Mouse (Mus musculus) limb, embryonic 13.5 days (tissue): Measurements from ENCODE around the gene P4ha2. TPM values are rescaled to one million over a fixed set of nuclear protein-coding genes. Genes with fewer than 3 reads are reported as not detected.

ENCODE experiments used
- ATAC-seq: fragments of 200-750 bp; cut with Nextera tagmentation; 2 replicates; pipeline ENCODE4 v1.8.0; 2017; ENCODE audit warnings: low read depth, moderate number of reproducible peaks, moderate TSS enrichment; ENCODE audit not compliant: low FRiP score
- H3K27ac ChIP-seq: fragments of 300-500 bp; sonication (generic); 2 replicates; pipeline ENCODE4 v1.5.1; 2015; ENCODE audit warnings: inconsistent platforms, mild to moderate bottlenecking, moderate library complexity
- H3K27me3 ChIP-seq: fragments of 300-500 bp; sonication (generic); 2 replicates; pipeline ENCODE4 v1.6.1; 2015; ENCODE audit warnings: mild to moderate bottlenecking, inconsistent platforms
- H3K36me3 ChIP-seq: fragments of 300-500 bp; sonication (generic); 2 replicates; pipeline ENCODE4 v1.6.1; 2015; ENCODE audit warnings: inconsistent platforms, mild to moderate bottlenecking, moderate library complexity
- H3K4me1 ChIP-seq: fragments of 300-500 bp; sonication (generic); 2 replicates; pipeline ENCODE4 v1.6.1; 2015; ENCODE audit warnings: inconsistent platforms
- H3K4me2 ChIP-seq: fragments of 300-500 bp; sonication (generic); replicated peaks from 2 replicates; pipeline ENCODE4 v1.6.1; 2015; ENCODE audit warnings: inconsistent platforms, mild to moderate bottlenecking, moderate library complexity
- H3K4me3 ChIP-seq: fragments of 300-500 bp; sonication (generic); 2 replicates; pipeline ENCODE4 v1.5.1; 2015; ENCODE audit warnings: moderate library complexity, mild to moderate bottlenecking, inconsistent platforms
- H3K9ac ChIP-seq: fragments of 300-500 bp; sonication (generic); 2 replicates; pipeline ENCODE4 v1.6.1; 2015; ENCODE audit warnings: mild to moderate bottlenecking, inconsistent platforms
- H3K9me3 ChIP-seq: fragments of 300-500 bp; sonication (generic); 2 replicates; pipeline ENCODE4 v1.6.1; 2016; ENCODE audit warnings: inconsistent platforms
- WGBS: fragments of 180-500 bp; shearing (Covaris S2); methylation state at CpG from one replicate; pipeline ENCODE4 v1.1.7; 2015; 5-methylcytosine and 5-hydroxymethylcytosine counted together
- polyA plus RNA-seq: library from polyadenylated mRNA; unstranded; fragments of >200 nt; fragmentation: Nextera tagmentation; extraction: Ambion mirVana; gene quantifications from 2 replicates; pipeline ENCODE4 v1.2.1, GENCODE M21; 2015

Gene P4ha2
- polyA plus RNA-seq, 1 experiment from 2014 or later, result 84.9 TPM

DNA sequence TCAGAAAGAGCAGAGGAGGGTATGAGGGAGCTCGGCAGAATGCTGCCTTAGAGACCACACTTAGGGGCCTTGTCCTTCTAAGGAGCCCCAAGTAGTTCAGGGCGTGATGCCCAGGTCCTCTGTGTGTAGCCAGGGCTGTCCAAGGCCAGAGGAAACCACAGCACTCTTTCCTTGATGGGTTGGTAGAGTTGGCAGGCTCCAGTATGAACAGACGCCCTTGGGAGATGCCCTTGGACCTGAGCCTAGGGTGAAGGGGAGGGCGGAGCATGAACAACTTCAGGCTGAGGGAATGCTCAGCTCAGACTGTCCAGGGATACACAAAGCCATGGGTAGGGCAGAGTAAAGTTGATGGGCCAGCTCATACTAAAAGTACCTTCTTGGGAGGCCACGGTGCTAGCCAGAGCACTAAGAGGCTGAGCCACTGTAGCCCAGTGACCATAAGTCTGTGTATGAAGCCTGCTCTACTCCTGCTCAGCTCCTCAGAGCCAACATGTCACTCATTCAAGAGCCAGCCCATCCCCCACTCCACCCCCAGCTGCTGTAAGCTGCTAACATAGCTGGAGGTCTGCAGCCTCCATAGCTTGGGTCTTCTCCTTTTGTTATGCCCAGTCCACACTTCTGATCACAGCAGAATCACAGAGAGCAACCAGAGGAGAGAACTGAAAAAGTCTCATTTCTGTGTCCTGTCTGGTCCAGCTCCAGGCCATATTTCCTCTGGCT lies 28.0 kb upstream of the P4ha2 start:
- Histone ChIP-seq H3K9me3 (no peaks in the 10 kb centered on the region), H3K4me3 (no peak overlapping the region), H3K9ac (no peak overlapping the region), H3K27me3 (no peaks in the 10 kb centered on the region), H3K36me3 (no peaks in the 10 kb centered on the region), H3K4me2 (no peak overlapping the region), H3K27ac (no peak overlapping the region), H3K4me1 (peaks cover 44% of the 10 kb centered on the region)
- 81% methylated on average over 5 of the region's 5 CpGs for WGBS
- no peak for ATAC-seq

- Histone ChIP-seq H3K4me1 (peaks cover 30% of the 10 kb centered on the region), H3K9me3 (no peaks in the 10 kb centered on the region), H3K4me2 (no peak overlapping the region), H3K36me3 (no peaks in the 10 kb centered on the region), H3K4me3 (no peak overlapping the region), H3K27ac (no peak overlapping the region), H3K27me3 (no peaks in the 10 kb centered on the region), H3K9ac (no peak overlapping the region)
- 49% methylated on average over 4 of the region's 4 CpGs for WGBS
- ATAC-seq, result no peak
Observed at GRCm38 (mm10) chr11:54073291-54073690, 26.6 kb upstream of the P4ha2 start.

GRCm38 (mm10) chr11:54075353-54075752 lies 24.5 kb upstream of the P4ha2 start:
- ATAC-seq, result no peak
- WGBS, result 59% methylated on average over 6 of the region's 6 CpGs
- H3K27ac ChIP-seq, result no peak overlapping the region

GRCm38 (mm10) chr11:54076101-54076500 lies 23.8 kb upstream of the P4ha2 start:
- Histone ChIP-seq H3K27me3 (no peaks in the 10 kb centered on the region), H3K9ac (no peak overlapping the region), H3K4me3 (no peak overlapping the region), H3K4me1 (0 out of 2 replicates have a peak, but pooled peaks cover 20% of the 10 kb centered on the region), H3K4me2 (no peak overlapping the region), H3K9me3 (no peaks in the 10 kb centered on the region), H3K27ac (no peak overlapping the region), H3K36me3 (no peaks in the 10 kb centered on the region)
- no peak for ATAC-seq
- WGBS, result 80% methylated on average over 1 of the region's 1 CpGs

More at GRCm38 (mm10) chr11:54075353-54075752, 24.5 kb upstream of the P4ha2 start:
- no peak overlapping the region for H3K9ac ChIP-seq
- H3K9me3 ChIP-seq, result no peaks in the 10 kb centered on the region
- no peaks in the 10 kb centered on the region for H3K36me3 ChIP-seq
- 0 out of 2 replicates have a peak, but pooled peaks cover 20% of the 10 kb centered on the region for H3K4me1 ChIP-seq
- no peak overlapping the region for H3K4me2 ChIP-seq
- no peak overlapping the region for H3K4me3 ChIP-seq
- no peaks in the 10 kb centered on the region for H3K27me3 ChIP-seq

DNA sequence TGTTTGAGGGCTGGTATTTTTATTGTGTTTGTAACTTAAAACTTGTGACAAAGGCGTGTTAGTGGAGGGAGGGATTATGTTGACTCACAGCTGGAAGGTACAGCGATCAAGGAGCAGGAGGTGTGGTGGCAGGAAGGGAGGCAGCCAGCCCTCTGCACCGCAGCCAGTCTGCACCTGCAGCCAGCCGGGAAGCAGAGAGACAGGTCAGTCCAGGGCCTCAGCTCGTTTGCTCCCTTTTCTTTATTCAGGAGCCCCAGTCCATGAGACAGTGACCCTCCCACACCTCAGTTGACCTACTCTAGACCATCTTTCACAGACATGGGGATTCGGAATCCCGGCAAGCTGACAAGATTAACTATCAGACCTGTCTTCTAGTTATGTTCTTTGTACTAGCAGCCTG lies 19.5 kb upstream of the P4ha2 start:
- Histone ChIP-seq H3K9me3 (no peaks in the 10 kb centered on the region), H3K36me3 (no peaks in the 10 kb centered on the region), H3K27ac (no peak overlapping the region), H3K4me3 (no peak overlapping the region), H3K9ac (no peak overlapping the region), H3K4me2 (no peak overlapping the region), H3K4me1 (0 out of 2 replicates have a peak, but pooled peaks cover 4% of the 10 kb centered on the region), H3K27me3 (no peaks in the 10 kb centered on the region)
- no peak for ATAC-seq
- WGBS, result 25% methylated on average over 7 of the region's 7 CpGs

- Histone ChIP-seq H3K27ac (no peak overlapping the region), H3K27me3 (no peaks in the 10 kb centered on the region), H3K4me2 (no peak overlapping the region), H3K9me3 (no peaks in the 10 kb centered on the region), H3K4me3 (no peak overlapping the region), H3K4me1 (no peaks in the 10 kb centered on the region), H3K9ac (no peak overlapping the region), H3K36me3 (no peaks in the 10 kb centered on the region)
- ATAC-seq, result no peak
- 94% methylated on average over 5 of the region's 5 CpGs for WGBS
Observed at GRCm38 (mm10) chr11:54082725-54083124, 17.2 kb upstream of the P4ha2 start.

GRCm38 (mm10) chr11:54084976-54085375 lies 14.9 kb upstream of the P4ha2 start:
- Histone ChIP-seq H3K4me2 (no peak overlapping the region), H3K4me3 (no peak overlapping the region), H3K36me3 (no peaks in the 10 kb centered on the region), H3K4me1 (no peaks in the 10 kb centered on the region), H3K9ac (no peak overlapping the region), H3K27me3 (no peaks in the 10 kb centered on the region), H3K27ac (no peak overlapping the region), H3K9me3 (no peaks in the 10 kb centered on the region)
- ATAC-seq, result no peak
- 96% methylated on average over 1 of the region's 1 CpGs for WGBS

DNA sequence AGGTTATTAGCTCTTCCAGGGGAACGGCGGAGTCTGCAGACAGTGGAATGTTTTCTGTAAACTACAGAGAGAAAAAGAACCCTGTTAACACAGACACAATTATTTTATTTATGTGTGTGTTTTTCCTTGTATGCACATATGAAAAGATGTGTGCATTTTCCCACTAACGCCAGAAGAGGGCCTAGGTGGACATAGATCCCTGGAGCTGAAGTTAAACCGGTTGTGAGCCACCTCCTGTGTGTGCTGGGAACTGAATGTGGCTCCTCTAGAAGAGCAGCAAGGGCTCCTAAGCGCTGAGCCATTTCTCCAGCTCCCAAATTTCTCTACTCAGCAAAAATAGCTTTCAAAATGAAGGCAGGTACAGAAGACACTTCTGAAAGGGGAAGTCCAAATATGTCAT lies 14.1 kb upstream of the P4ha2 start:
- 68% methylated on average over 5 of the region's 5 CpGs for WGBS
- H3K4me2 ChIP-seq, result no peak overlapping the region
- no peak overlapping the region for H3K9ac ChIP-seq
- no peak overlapping the region for H3K4me3 ChIP-seq
- no peaks in the 10 kb centered on the region for H3K36me3 ChIP-seq
- H3K27me3 ChIP-seq, result no peaks in the 10 kb centered on the region
- no peaks in the 10 kb centered on the region for H3K9me3 ChIP-seq
- ATAC-seq, result no peak
- no peak overlapping the region for H3K27ac ChIP-seq
- H3K4me1 ChIP-seq, result peaks cover 4% of the 10 kb centered on the region; the same call in 1 of the 2 replicates

- no peak overlapping the region for H3K4me2 ChIP-seq
Observed at GRCm38 (mm10) chr11:54088253-54088946, 11.5 kb upstream of the P4ha2 start.

GRCm38 (mm10) chr11:54088947-54089317 lies 11.0 kb upstream of the P4ha2 start:
- H3K4me1 ChIP-seq, result peaks cover 17% of the 10 kb centered on the region
- no peak overlapping the region for H3K4me2 ChIP-seq
- H3K9me3 ChIP-seq, result no peaks in the 10 kb centered on the region
- no peak overlapping the region for H3K27ac ChIP-seq
- no peak overlapping the region for H3K9ac ChIP-seq
- H3K27me3 ChIP-seq, result no peaks in the 10 kb centered on the region
- no peak overlapping the region for H3K4me3 ChIP-seq
- no peaks in the 10 kb centered on the region for H3K36me3 ChIP-seq
- 0 out of 2 replicates have a peak, but pooled peaks have one; percentile 24 for ATAC-seq
- 45% methylated on average over 5 of the region's 5 CpGs for WGBS

More at GRCm38 (mm10) chr11:54088253-54088946, 11.5 kb upstream of the P4ha2 start:
- Histone ChIP-seq H3K4me1 (peaks cover 17% of the 10 kb centered on the region), H3K36me3 (no peaks in the 10 kb centered on the region), H3K27me3 (no peaks in the 10 kb centered on the region), H3K9me3 (no peaks in the 10 kb centered on the region), H3K27ac (no peak overlapping the region), H3K4me3 (no peak overlapping the region), H3K9ac (no peak overlapping the region)
- ATAC-seq, result no peak
- WGBS, result 81% methylated on average over 7 of the region's 7 CpGs

- Histone ChIP-seq H3K9ac (no peak overlapping the region), H3K4me3 (no peak overlapping the region), H3K36me3 (no peaks in the 10 kb centered on the region), H3K4me2 (no peak overlapping the region), H3K4me1 (peaks cover 17% of the 10 kb centered on the region), H3K9me3 (no peaks in the 10 kb centered on the region), H3K27me3 (no peaks in the 10 kb centered on the region), H3K27ac (no peak overlapping the region)
- no peak for ATAC-seq
- 49% methylated on average over 1 of the region's 1 CpGs for WGBS
Observed at GRCm38 (mm10) chr11:54090091-54090879, 9.6 kb upstream of the P4ha2 start.

DNA sequence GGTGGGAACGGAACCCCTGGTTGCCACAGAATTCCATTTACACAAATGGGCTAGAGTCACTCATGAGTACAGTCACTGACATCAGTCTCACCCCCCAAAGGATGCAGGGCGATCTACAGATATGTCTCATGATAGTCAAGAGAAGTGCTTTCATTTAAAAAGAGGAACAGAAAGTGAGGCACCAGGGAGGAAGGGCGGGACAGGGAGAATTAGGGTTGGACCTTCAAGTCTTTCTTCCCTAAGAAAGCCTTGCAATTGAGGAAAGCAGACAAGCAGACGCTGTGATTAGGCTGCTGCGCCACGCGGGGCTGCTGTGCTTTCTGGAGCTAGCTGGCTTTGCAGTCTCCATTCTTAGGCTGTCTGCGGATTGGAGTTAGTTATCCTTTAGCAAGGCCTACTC lies 8.2 kb upstream of the P4ha2 start:
- no peak overlapping the region for H3K4me3 ChIP-seq
- H3K9me3 ChIP-seq, result no peaks in the 10 kb centered on the region
- no peak overlapping the region for H3K9ac ChIP-seq
- H3K36me3 ChIP-seq, result no peaks in the 10 kb centered on the region
- no peak overlapping the region for H3K27ac ChIP-seq
- H3K4me2 ChIP-seq, result no peak overlapping the region
- ATAC-seq, result no peak
- WGBS, result 46% methylated on average over 8 of the region's 8 CpGs
- H3K27me3 ChIP-seq, result no peaks in the 10 kb centered on the region
- H3K4me1 ChIP-seq, result peaks cover 17% of the 10 kb centered on the region
